Mouse (Mus musculus) c-Kit-negative CD71-positive TER-119-positive erythroid progenitor cells, embryonic 14.5 days (primary cell): ENCODE data around the gene Arap1.

ENCODE experiments used
- DNase-seq: peaks from one replicate; pipeline ENCODE4 v3.0.0-alpha.2; 2013; ENCODE audit warnings: low read depth, low spot score

Gene Arap1

DNA sequence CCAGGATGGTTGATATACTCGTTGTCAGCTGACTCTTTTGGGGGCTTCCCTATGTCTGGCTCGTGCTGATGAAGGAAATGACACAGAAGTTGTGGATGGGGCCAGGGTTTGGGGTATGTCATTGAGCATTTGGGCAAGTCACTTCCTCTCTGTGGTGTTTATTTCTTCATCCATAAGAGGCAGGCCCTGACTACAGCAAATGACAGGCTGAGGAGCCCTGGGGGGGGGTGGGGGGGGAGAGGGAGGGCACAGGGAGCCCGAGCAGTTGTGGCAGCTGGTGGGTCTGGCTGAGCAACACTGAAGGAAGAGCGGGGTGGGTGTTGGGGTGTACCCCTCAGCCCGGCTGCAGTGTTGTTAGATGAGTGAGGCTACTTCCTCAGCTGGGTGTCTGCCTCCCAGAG is 14.9 kb downstream of the Arap1 start:
- DNase-seq = no peak

DNA sequence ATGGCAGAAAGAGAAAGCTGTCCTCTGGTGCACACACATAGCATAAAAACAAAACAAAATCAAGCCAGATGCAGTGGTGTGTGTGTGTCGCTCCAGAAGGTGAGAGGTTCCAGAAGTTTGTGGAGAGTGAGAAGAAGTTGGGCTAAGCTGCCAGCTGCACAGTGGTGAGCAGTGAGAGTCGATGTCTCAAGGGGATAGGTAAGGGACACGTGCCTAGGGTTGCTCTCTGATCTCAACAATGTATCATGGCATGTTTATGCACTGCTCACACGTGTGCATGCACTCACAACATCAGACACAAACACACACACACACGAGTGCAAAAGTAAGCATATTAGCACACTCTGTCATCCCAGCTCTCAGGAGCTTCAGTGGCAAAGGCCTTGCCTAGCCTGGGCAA is 16.0 kb downstream of the Arap1 start:
- no peak for DNase-seq

DNA sequence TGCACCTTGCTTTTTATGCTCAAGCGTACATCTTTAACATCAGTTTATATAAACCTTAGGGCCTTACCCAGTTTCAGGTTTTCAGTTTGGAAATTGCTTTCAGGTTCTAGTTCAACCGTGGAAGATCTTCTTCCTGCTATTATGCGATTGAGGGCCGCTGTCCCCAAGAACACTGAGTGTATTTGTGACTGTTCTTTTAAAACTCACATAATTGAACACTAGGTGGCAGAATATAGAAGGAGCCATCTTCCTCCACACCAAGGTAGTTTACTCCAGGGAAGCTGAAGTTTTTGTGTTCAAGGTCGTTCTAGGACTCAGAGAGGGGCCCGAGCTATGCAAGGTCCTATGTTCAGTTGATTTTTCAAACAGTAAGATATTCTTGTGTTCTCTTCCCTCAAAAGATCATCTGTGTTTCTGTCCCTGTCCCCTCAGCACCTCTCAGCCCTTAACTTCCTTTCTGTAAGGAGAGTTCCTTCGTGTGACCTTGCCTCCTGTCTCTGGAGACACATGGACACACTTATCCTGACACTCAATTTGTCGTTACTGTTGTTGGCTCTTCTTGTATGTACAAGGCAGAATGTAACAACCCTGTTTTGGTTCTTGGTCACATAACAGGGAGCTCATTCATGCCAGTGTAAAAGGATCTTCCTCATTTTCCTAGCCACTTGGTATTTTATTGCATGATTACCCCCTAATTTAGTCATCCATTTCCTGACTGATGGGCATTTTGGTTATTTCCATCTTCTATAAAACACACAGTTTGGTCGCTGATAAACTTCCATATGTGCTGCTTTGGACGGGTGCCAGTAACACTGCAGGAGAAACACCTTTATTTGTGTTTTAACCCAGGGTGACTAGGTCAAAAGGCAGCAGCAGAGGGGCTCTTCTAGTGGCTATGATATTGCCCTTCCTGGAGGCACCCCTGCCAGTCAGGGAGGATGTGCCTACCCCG is 20.3 kb downstream of the Arap1 start:
- no peak for DNase-seq

DNA sequence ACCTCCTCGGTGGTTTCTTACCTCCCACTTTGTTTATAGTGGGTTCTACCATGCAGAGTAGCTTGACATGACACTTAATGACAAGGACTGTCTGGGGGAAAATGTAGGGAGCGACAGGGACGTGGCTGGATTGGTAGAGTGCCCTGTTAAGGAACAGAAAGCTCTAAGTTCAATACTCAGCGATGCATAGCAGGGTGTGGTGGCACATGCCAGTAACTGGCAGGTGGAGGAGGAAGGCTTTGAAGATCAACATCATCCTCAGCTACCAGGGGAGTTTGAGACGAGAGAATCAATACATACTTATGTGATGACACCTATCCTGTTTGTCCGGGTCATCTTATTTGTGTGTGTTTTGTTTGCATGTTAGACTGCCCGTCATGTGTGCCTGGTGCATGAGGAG is 21.8 kb downstream of the Arap1 start:
- no peak for DNase-seq

DNA sequence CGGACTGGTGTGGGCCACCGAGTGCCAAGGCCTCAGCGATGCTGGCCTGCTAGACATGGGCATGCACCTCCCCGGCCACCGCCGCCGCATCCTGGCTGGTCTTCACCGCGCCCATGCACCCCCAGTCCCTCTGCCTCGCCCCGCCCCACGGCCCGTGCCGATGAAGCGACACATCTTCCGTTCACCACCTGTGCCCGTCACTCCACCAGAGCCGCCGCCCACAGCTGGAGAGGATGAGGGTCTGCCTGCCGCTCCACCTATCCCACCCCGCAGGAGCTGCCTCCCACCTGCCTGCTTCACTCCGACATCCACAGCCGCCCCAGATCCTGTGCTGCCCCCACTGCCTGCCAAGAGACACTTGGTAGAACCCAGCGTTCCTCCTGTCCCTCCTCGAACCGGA is 25.2 kb downstream of the Arap1 start:
- DNase-seq = no peak

DNA sequence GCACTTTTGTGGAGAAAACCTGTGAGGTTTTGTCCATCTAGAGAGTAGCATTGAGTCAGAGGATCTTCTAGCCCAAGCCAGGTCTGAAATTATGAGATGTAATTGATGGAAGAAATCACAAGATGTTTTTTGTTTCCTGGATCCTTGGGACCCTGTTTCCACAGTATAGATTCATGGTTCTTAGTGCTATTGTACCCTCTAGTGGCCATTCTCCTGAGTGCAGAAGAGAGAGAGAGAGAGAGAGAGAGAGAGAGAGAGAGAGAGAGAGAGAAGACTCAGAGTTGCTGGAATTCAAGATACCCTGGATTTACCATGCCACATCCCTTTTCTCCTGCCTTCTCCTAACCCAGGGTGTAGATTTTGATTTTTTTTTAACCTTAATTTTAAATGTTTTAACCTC is 26.3 kb downstream of the Arap1 start:
- no peak for DNase-seq

DNA sequence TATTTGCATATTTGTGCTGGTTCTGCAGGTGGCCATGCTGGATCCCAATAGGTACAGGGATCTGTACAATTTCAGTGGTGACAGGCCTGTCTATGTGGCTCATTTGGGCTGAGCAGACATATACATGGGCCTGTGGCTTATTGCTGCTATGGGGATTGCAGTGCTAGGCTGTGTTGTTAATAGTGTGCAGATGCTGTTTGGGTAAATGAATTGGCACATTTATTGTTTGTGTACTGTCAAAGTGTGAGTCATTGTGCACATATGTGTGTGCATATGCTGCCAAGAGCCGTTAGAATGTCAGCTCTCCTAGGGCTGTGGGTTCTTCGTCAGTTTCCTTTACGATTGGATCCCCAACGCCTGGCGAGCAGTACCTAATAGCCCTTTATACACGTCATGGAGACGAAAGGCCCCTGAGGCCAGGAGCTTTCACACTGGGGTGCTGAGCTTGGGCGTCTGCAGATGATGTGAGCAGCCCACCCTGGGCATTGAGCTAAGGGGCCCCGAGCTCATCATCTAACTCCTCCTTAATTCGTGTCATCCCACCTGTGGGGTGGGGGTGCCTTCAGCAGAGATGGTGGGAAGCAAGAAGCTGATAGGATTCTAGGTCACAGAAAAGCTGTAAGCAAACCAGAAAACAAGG is 29.0 kb downstream of the Arap1 start:
- no peak for DNase-seq

DNA sequence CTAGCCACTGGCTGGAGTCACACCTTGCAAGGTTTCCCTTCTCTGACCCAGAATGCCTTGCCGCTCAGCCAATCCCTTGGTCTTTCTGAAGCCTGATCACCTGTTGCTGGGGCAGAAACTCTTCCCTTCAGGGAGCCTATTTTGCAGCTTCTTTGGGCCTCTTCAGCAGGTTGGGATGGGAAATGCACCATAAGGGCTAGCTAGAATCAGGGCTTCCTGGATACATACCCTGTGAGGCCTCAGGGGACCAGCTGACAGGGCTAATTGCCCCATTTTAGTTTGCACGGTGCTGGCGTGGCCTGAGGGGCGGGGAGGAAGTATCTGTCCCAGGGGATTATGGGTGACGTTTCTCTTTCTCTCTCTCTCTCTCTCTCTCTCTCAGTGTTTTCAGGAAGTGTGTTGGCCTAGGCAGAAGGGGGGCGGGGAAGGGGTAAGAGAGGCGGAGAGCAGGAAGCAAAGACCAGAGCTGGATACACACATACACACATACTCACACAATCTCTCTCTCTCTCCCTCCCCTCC is 29.9 kb downstream of the Arap1 start:
- no peak for DNase-seq

DNA sequence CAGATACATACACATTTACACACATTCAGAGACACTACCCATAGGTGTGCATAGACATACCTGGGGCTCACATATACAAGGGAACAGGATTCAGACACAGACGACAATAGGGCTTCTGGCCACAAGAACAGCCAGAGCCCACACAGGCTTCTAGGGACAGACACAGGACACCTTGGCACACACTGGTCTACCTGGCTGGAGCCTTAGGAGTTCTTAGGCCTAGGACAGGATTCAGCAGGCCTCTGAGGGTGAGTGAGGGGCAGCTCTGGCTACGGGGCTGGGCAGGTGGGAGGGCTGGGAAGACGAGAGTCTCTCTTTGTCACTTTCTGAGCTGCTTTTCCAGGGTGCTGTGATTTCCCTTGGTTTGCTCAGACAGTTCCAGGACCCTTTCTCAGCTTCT is 30.4 kb downstream of the Arap1 start:
- no peak for DNase-seq

DNA sequence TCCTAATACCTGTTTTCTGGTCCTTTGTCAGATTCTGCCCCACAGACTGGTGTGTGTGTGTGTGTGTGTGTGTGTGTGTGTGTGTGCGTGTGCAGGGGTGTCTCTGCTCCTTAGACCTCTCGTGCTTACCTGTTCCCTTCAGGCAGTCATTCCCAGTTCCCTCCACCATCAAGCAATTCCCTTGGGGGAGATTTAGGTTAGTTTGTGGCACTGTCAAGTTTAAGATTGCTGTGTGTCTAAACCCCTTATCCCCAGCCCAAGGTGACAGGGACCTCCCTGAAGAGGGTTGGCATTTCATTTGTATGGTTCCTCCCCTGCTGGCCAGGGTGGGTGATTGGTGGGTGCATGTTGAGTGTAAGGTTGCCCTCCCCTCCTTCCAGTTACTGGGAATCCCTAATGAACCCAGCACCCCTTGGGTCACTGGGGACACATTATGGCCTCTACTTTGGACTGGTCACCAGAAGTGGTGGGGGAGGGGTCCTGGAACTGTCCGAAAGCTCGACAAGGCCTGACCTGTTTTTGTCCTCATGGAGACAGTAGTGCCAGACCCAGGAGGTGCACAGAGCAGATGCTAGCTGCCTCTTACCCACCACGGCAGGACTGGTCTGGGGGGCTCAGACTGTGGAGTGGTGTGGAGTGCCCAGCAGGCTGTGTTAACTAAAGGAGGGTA is 31.1 kb downstream of the Arap1 start:
- DNase-seq = no peak

DNA sequence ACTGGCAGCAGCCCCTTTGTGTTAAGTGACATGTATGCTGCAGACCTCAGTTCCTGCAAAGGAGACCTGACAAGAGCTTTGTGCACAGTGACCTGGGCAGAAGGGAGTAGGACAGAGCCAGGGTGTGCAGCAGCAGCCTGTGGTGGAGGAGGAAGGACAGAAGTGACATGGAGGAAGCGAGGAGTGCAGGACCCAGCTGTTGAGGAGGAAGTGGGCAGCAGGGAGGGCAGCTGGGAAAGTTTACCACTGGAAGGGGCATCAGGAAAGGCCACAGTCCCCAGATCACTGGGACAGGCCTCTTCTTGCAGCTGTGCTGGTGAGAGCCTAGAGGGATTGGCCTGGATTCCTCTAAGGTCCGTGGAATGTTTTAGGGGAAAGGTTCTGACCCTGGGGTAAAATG is 31.9 kb downstream of the Arap1 start:
- no peak for DNase-seq

DNA sequence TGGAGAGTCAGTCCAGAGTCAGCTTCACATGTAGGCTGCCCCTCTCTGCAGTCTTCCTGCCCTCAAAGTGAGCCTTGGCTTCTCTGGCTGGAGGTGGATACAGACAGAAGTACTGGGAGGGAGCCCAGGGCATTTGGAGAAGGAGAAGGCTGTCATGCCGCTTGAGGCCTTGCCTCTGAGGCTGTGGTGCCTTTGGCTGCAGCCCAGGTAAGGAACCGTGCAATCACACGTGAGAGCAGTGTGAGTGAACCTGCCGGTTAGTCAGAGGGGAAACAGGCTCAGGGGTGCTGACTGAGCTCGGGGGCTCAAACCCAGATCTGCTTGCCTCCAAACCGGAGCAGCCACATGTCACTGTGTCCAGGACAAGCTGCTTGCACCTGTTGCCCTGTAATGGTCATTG is 33.6 kb downstream of the Arap1 start:
- no peak for DNase-seq

DNA sequence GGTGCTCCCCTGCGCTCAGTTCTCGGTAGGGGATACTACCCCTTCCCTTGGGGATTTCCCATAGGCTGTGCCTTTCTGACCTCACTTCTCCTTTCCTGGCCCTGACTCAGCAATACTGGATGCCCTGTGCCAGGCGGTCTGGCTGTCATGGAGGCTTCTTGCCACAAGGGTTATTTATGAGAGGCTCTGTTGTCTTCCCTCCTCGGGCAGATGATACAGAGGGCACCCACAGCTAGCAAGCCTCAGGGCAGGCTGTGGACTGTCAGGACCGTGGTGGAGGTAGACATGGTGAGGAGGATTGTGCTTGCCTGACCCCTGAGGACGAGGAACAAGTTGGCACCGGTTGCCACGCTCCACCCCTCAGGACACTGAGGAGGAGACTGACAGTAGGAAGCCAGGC is 34.5 kb downstream of the Arap1 start:
- DNase-seq = no peak

DNA sequence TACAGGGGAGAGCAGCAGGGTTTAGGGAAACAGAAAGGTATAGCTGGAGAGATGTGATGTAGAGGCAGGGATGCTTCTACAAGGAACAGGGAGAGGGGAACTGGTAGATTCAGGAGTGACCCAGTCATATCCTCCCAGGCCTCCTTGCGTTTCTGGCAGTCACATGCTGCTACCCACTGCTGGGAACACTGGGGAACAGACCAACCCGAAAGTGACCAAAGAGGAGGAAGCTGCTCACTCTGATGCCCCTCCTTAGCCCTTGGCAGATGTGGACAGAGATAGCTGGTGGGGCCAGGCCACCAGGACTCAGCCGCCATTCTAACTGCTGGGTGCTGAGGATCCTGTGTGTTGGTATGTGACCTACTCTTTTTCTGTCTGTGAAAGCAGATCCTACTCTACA is 35.9 kb downstream of the Arap1 start:
- DNase-seq = no peak

DNA sequence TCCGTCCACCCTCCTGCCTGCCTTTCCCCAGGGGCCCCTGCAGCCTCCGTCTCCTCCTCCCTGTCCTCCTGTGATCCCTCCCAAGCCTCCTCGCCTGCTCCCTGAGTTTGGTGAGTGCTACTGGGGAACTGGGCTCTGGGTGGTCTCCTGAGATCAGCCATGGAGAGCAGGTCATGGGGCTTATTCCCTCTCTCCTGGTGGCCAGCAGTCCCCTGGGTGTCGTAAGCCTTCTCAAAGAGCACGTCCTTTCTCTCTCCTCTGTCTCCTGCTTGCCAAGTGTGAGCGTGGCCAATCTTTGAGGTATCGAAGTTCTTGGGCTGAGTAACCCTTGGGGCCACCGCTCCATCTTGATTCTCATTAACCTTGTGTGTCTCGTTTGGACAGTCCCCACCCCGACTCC is 37.1 kb downstream of the Arap1 start:
- no peak for DNase-seq

DNA sequence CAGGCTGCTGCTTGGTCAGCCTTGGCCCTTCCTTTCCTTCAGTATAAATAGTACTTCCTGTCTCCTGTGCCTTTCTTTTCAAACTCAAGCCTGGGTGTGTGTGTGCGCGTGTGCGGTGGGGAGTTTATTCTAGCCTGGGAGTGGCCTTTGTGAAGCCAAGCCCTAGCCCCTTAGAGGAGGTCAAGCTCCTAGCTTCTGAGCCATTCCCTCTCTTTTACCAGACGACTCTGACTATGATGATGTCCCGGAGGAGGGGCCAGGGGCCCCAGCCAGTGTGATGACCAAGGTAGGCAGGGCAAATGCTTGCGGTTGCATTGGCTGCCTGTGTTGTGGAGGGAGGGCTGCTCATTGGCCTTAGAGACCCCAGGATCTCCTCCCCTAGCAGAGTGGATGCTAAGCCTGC is 37.5 kb downstream of the Arap1 start:
- DNase-seq = no peak

DNA sequence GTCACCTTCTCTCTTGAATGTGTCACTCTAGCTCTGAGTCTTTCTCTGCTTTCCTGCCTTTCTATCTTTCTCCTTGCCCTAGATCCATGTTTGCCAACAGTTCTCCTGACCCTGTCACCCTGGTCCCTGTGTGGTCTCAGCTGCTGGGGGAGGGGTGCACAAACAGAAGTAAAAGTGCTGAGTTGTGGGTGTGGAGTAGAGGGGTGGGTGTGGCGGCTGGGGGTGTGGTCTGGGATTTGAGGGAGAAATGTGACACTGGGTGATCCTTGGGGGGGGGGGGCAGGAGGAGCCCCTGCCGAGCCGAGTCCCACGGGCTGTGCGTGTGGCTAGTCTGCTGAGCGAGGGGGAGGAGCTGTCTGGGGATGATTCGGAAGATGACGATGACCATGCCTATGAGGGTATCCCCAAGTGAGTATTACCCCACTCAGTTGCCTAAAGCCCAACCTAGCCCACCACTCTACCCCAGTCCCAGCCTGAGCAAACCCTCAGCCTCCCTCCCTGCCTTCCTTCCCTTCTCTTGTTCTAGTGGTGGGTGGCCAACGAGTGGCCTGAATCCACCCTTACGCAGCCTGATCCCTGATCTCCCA is 38.1 kb downstream of the Arap1 start:
- DNase-seq = no peak

DNA sequence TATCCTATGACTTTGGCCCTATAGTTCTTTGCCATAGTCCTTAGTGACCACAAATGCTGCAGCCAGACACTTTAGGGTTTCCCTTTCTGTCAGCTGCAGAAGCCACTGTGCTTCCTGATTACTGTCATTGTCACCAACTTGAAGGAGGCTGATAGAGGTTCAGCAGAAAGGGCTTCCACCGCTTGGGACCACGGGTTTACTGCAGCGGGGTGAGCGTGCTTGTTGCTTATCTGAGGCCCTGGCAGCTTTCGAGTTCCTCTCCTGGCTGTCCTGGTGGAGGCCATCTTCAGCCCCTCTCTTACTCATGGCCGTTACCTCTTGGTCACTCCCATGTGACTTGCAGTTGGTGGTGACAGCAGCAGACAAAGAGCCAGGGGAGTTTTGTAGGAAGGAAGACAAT is 41.4 kb downstream of the Arap1 start:
- DNase-seq = no peak

DNA sequence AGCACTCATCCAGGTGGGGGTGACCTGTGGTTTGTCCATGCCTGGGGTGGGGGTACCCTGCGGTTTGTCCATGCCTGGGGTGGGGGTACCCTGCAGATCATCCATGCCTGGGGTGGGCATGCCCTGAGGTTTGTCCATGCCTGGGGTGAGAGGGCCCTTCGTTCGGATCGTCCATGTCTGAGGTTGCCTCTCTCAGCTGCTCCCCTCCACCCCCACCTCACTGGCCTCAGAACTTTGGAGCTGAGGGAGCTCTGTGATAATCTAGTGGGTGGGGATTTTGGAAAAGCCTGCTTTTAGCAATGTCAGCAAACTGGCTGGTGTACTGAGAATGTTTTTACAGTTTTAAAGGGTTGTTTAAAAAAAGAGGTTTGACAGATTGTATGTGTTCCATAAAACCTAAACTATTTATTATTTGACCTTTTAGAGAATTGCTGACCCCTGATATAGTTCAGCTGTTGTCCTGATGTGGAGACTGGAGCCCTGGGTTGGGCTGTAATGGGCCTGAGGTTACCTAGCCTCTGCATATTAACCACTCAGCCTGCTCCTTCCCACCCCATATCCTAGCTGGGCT is 44.1 kb downstream of the Arap1 start:
- DNase-seq = no peak

DNA sequence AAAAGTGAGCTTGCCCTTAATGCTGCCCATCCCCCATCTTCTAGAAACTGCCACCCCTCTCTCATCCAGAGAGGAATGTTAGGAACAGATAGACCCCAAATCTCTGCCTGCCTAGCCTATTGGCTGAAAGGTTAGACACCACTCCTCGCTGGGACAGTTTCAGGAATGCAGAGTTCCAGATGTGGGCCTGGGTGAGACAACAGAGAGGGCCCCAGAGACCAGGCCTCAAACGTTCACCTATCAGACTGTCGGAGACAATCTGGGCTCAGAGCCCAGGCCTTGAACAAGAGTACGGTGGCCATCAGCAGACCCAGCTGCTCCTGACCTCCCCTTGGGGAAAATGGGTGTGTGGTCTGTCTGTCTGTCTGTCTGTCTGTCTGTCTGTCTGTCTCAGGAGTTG is 45.1 kb downstream of the Arap1 start:
- DNase-seq = no peak

DNA sequence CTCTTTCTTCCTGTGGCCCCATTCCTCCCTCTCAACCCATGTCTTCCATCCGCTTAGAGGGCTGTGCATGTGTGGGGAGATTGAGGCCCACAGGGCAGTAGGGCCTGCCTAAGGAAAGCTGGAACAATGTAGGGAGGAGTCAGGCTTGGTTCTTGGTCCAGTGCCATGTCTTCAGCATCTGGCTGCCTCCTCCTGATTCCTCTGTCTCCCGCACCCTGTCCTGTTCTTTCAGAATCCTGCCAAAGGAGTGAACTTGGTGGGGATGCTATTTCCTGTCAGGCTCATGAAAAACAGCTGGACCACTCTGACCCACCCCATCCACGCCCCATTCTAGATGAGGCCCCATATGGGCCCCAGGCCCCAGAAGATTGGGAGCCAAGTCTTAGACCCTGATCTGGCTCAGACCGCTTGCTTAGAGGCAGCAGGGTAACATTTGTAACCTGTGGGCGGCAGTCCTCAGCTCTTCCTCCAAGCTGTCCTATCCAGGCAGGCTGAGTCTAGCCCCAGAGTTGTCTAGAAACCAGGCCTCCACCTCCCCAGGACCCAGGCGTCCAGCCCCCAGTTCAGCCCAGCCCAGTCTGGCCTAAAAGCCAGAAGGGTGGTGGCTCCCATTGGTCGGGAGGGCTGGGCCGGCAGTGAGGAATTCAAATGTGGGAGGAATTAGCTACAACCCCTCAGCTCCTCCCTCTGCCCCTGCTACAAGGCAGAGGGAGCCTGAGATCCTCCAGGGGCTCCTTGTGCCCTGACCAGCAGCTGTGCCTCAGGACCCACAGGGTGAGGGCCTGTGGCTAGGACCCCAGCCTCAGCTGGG is 46.0 kb downstream of the Arap1 start:
- no peak for DNase-seq
